Mouse (Mus musculus): ENCODE measurements at regions not wholly inside any gene's neighbourhood (a gene's known extent, or its start where the extent isn't known, plus 50 kb on each side); places are given as distances from the start of the nearest gene placed in this dataset.

- in situ Hi-C loops (cut with MboI, MseI), result no loop called here
These were observed 837.8 kb upstream of the Vwc2 start for GRCm38 (mm10) chr11:10276224-10276623.

GRCm38 (mm10) chr11:10283553-10283952 lies 830.5 kb upstream of the Vwc2 start:
- in situ Hi-C loops (cut with MboI, MseI), result no loop called here

GRCm38 (mm10) chr11:10291996-10292395 lies 822.0 kb upstream of the Vwc2 start:
- in situ Hi-C loops (cut with MboI, MseI), result no loop called here

- in situ Hi-C loops (cut with MboI, MseI), result loop anchor here (10.0 kb wide), 1 partner anchor 1494 kb away; no protein-coding TSS in a partner anchor
These were observed 804.9 kb upstream of the Vwc2 start for GRCm38 (mm10) chr11:10309023-10309720.

GRCm38 (mm10) chr11:10317427-10317826 lies 796.6 kb upstream of the Vwc2 start:
- in situ Hi-C loops (cut with MboI, MseI), result no loop called here

GRCm38 (mm10) chr11:10318048-10318759 lies 795.8 kb upstream of the Vwc2 start:
- in situ Hi-C loops (cut with MboI, MseI), result no loop called here

- in situ Hi-C loops (cut with MboI, MseI), result loop anchor here (25.0 kb wide), 1 partner anchor 1018 kb away; no protein-coding TSS in a partner anchor
These were observed 783.8 kb upstream of the Vwc2 start for GRCm38 (mm10) chr11:10330253-10330652.

GRCm38 (mm10) chr11:10337781-10338180 lies 776.2 kb upstream of the Vwc2 start:
- in situ Hi-C loops (cut with MboI, MseI), result loop anchor here (25.0 kb wide), 1 partner anchor 1025 kb away; no protein-coding TSS in a partner anchor

GRCm38 (mm10) chr11:10372340-10372739 lies 741.7 kb upstream of the Vwc2 start:
- in situ Hi-C loops (cut with MboI, MseI), result no loop called here
